ENCODE assay signal across 12 mouse cellular contexts in the genomic region with DNA sequence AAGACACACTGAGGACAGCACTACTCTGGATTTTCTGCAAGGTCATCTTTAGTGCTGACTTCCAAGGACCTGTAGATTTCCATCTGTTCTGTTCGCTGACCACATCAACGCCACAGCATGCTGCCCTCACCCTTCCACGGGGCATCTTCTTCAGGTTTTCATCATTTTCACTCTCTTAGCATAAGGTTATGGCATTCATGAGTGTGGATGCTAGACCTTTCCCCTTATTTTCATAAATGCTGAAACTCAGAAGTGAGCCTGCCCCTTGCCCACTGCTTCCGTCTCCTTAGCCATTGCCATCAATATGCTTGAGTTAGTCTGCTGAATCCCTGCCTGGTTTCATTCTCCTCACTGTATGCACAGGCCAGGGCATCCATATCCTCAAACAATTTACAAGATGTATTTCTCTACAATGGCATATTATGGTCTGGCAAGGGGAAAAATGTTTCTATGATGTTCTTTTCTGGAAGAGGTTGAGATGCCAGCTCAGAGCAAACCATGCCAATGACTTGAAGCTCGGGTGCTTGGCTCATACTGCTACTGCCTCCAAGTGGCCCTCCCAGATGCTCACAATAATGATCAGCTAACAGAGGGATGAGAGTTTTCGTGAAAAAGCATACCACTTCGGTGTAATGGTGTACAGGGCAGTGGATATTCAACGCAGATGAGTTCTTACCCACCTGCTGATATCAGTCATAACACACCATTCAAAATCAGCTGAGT.
DNase-seq lines count a peak whose midpoint lies in the region; ATAC-seq and TF ChIP-seq lines count a peak whose summit lies in the region.
"Had no signal": no experiment of that assay in that cellular context is flagged by ENCODE, and none has a peak within 500 bp of the region (broad histone marks: within the 10 kb centered on the region; RNA-seq: fewer than 3 reads in every experiment).

No protein-coding gene starts in this region.

- no peak for TF ChIP-seq POLR2A in liver, adult 2 months (IDR thresholded peaks at IDR 0.05; ENCODE audit: extremely low read depth, insufficient read depth, low read length)

- TF ChIP-seq CTCF in liver, adult 2 months (IDR thresholded peaks at IDR 0.05; ENCODE audit: low read depth, low read length): peak; percentile 44; the same call in 1 of the 2 replicates

- H3K27me3 ChIP-seq in liver, adult 2 months (ENCODE audit: control insufficient read depth, insufficient read depth, low read length): no peaks in the 10 kb centered on the region
- no peaks in the 10 kb centered on the region for H3K27me3 ChIP-seq in liver, embryonic 12.5 days (replicated peaks)
- H3K27me3 ChIP-seq in forebrain, embryonic 13.5 days: no peaks in the 10 kb centered on the region
- H3K27me3 ChIP-seq: heart, embryonic 12.5 days; hindbrain, embryonic 15.5 days had no signal

- H3K9me3 ChIP-seq in liver, embryonic 12.5 days (replicated peaks): no peaks in the 10 kb centered on the region
- no peaks in the 10 kb centered on the region; the same call in 1 of the 2 replicates for H3K9me3 ChIP-seq in forebrain, embryonic 13.5 days (replicated peaks)
- H3K9me3 ChIP-seq: heart, embryonic 12.5 days; hindbrain, embryonic 15.5 days had no signal

- ATAC-seq in liver, embryonic 12.5 days: no peak
- ATAC-seq in forebrain, embryonic 13.5 days: no peak

- no peak overlapping the region for H3K27ac ChIP-seq in liver, adult 2 months (replicated peaks; ENCODE audit: insufficient read depth, low read depth, low read length)
- H3K27ac ChIP-seq in liver, embryonic 12.5 days: no peak overlapping the region
- no peak overlapping the region for H3K27ac ChIP-seq in forebrain, embryonic 13.5 days
- H3K27ac ChIP-seq: hindbrain, embryonic 15.5 days had no signal

- H3K4me3 ChIP-seq in liver, adult 2 months (ENCODE audit: insufficient read depth, low read depth, low read length): no peak overlapping the region
- no peak overlapping the region for H3K4me3 ChIP-seq in liver, embryonic 12.5 days
- H3K4me3 ChIP-seq in forebrain, embryonic 13.5 days: no peak overlapping the region
- H3K4me3 ChIP-seq: heart, embryonic 12.5 days; hindbrain, embryonic 15.5 days; myocyte had no signal

- WGBS in liver, adult 2 months: 86% methylated on average over 8 of the region's 8 CpGs
- 73% methylated on average over 8 of the region's 8 CpGs for WGBS in liver, embryonic 12.5 days (ENCODE audit: insufficient replicate concordance)
- 90% methylated on average over 8 of the region's 8 CpGs for WGBS in forebrain, embryonic 13.5 days

- no peaks in the 10 kb centered on the region for H3K36me3 ChIP-seq in liver, adult 2 months (ENCODE audit: control insufficient read depth, insufficient read depth, low read length)
- H3K36me3 ChIP-seq in liver, embryonic 12.5 days: no peaks in the 10 kb centered on the region
- H3K36me3 ChIP-seq in forebrain, embryonic 13.5 days (ENCODE audit: poor library complexity, severe bottlenecking): no peaks in the 10 kb centered on the region
- H3K36me3 ChIP-seq: heart, embryonic 12.5 days; hindbrain, embryonic 15.5 days had no signal

- H3K79me2 ChIP-seq in liver, adult 2 months (ENCODE audit: control insufficient read depth, insufficient read depth, low read length): no peaks in the 10 kb centered on the region

- intact Hi-C loops in heart, postnatal 14 days (cut with DNase I): loop anchor here (10.0 kb wide), 1 partner anchor 1110 kb away; no protein-coding TSS in a partner anchor

- H3K4me2 ChIP-seq in liver, embryonic 12.5 days: no peak overlapping the region
- no peak overlapping the region for H3K4me2 ChIP-seq in forebrain, embryonic 13.5 days
- H3K4me2 ChIP-seq: heart, embryonic 12.5 days; hindbrain, embryonic 15.5 days; liver, embryonic 11.5 days had no signal

- H3K9ac ChIP-seq in liver, adult 2 months (ENCODE audit: low read depth, low read length): no peak overlapping the region
- H3K9ac ChIP-seq in liver, embryonic 12.5 days: no peak overlapping the region
- no peak overlapping the region for H3K9ac ChIP-seq in forebrain, embryonic 13.5 days
- H3K9ac ChIP-seq: heart, embryonic 12.5 days; hindbrain, embryonic 15.5 days had no signal

- no peaks in the 10 kb centered on the region for H3K4me1 ChIP-seq in liver, adult 2 months (ENCODE audit: control insufficient read depth, insufficient read depth, low read length)
- no peaks in the 10 kb centered on the region for H3K4me1 ChIP-seq in liver, embryonic 12.5 days
- H3K4me1 ChIP-seq in forebrain, embryonic 13.5 days: no peaks in the 10 kb centered on the region
- H3K4me1 ChIP-seq: heart, embryonic 12.5 days; hindbrain, embryonic 15.5 days had no signal

- DNase-seq in heart, adult 8-10 months (ENCODE audit: low spot score): peak; percentile 6
- DNase-seq in heart, postnatal 14 days: no peak
- DNase-seq in liver, adult 2 months (ENCODE audit: extremely low read depth, low read depth, low spot score): no peak
- peak; percentile 88 for DNase-seq in brain, adult 2 months (ENCODE audit: low read depth, low spot score)
- peak; percentile 40 to 51 for DNase-seq in cerebellum, postnatal 36 days
- DNase-seq in thymus, postnatal 14 days: no peak

Comparison
In these comparisons a context has a peak if more than half of its experiments do, and no peak if none do; other contexts are left out.
1. DNase-seq: peak in heart, adult 8-10 months (single experiment), brain, adult 2 months (single experiment) and cerebellum, postnatal 36 days (2 of 2); none in heart, postnatal 14 days (0 of 2), liver, adult 2 months (single experiment) and thymus, postnatal 14 days (single experiment).